Mouse (Mus musculus) limb, embryonic 11.5 days (tissue): ENCODE results near the gene Fgfr2. TPM values are rescaled to one million over a fixed set of nuclear protein-coding genes. Genes with fewer than 3 reads are reported as not detected.

Source experiments
- ATAC-seq: fragments of 200-750 bp; cut with Nextera tagmentation; 2 replicates; pipeline ENCODE4 v1.8.0; 2017; ENCODE audit warnings: low read depth; ENCODE audit not compliant: insufficient number of reproducible peaks, low FRiP score, low TSS enrichment
- DNase-seq: peaks from one replicate; pipeline ENCODE4 v3.0.0-alpha.2; 2015; ENCODE audit warnings: low spot score
- H3K27ac ChIP-seq: fragments of 300-500 bp; sonication (generic); replicated peaks from 2 replicates; pipeline ENCODE4 v1.5.1; 2014; ENCODE audit warnings: low read depth, mild to moderate bottlenecking, low read length
- H3K27me3 ChIP-seq: fragments of 300-500 bp; sonication (generic); 2 replicates; pipeline ENCODE4 v1.6.1; 2014; ENCODE audit warnings: mild to moderate bottlenecking, low read length, mixed read lengths; ENCODE audit not compliant: control insufficient read depth, insufficient read depth
- H3K36me3 ChIP-seq: fragments of 300-500 bp; sonication (generic); 2 replicates; pipeline ENCODE4 v1.6.1; 2014; ENCODE audit warnings: mild to moderate bottlenecking, low read length, moderate library complexity, mixed read lengths; ENCODE audit not compliant: control insufficient read depth, insufficient read depth
- H3K4me1 ChIP-seq: fragments of 300-500 bp; sonication (generic); 2 replicates; pipeline ENCODE4 v1.6.1; 2014; ENCODE audit warnings: low read length, mixed read lengths; ENCODE audit not compliant: control insufficient read depth, insufficient read depth
- H3K4me2 ChIP-seq: fragments of 300-500 bp; sonication (generic); 2 replicates; pipeline ENCODE4 v1.6.1; 2014; ENCODE audit warnings: low read depth, mild to moderate bottlenecking, moderate library complexity; ENCODE audit not compliant: severe bottlenecking
- H3K4me3 ChIP-seq: fragments of 300-500 bp; sonication (generic); 2 replicates; pipeline ENCODE4 v1.5.1; 2014; ENCODE audit warnings: low read depth, low read length
- H3K9ac ChIP-seq: fragments of 300-500 bp; sonication (generic); 2 replicates; pipeline ENCODE4 v1.6.1; 2014; ENCODE audit warnings: mild to moderate bottlenecking, low read length
- H3K9me3 ChIP-seq: fragments of 300-500 bp; sonication (generic); 2 replicates; pipeline ENCODE4 v1.6.1; 2016; ENCODE audit warnings: low read length; ENCODE audit not compliant: control insufficient read depth
- WGBS: fragments of 180-500 bp; shearing (Covaris S2); extraction: QIAGEN DNeasy Blood & Tissue Kit; methylation state at CpG from one replicate; pipeline ENCODE4 v1.1.7; 2014; 5-methylcytosine and 5-hydroxymethylcytosine counted together
- polyA plus RNA-seq: library from polyadenylated mRNA; unstranded; fragments of >200 nt; fragmentation: Nextera tagmentation; extraction: Ambion mirVana; gene quantifications from 2 replicates; pipeline ENCODE4 v1.2.1, GENCODE M21; 2014

Fgfr2 gene
- polyA plus RNA-seq, 1 experiment from 2014 or later = 60.1 TPM

DNA sequence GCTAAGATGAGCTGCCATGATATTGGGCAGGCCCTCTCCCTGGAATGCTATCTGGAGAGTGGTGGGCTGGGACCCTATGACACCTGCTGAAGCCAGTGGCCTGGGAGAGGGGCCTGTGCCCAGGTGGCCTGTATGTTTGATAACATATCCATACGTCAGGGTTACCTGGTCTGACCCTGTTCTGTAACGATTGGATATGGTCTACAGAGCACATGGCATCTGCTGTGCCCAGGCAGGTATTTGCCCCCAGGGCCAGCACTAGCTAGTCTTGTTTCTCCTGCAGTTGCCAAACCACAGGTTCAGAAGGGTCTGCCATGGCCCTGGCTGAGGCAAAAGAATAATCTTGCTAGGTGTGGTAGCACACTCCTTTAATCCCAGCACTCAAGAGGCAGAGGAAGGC lies 429.6 kb downstream of the Fgfr2 start:
- H3K9ac ChIP-seq = no peak overlapping the region
- H3K4me2 ChIP-seq = no peak overlapping the region
- H3K27me3 ChIP-seq = no peaks in the 10 kb centered on the region
- no peak overlapping the region for H3K4me3 ChIP-seq
- ATAC-seq (no peak), DNase-seq (no peak)
- 0 out of 2 replicates have a peak, but pooled peaks cover under 1% of the 10 kb centered on the region for H3K4me1 ChIP-seq
- H3K36me3 ChIP-seq = no peaks in the 10 kb centered on the region
- H3K27ac ChIP-seq = no peak overlapping the region
- no peaks in the 10 kb centered on the region for H3K9me3 ChIP-seq
- 89% methylated on average over 2 of the region's 2 CpGs for WGBS

GRCm38 (mm10) chr7:132692719-132693118 lies 430.4 kb downstream of the Fgfr2 start:
- no peaks in the 10 kb centered on the region for H3K9me3 ChIP-seq
- H3K27ac ChIP-seq = no peak overlapping the region
- ATAC-seq (no peak), DNase-seq (no peak)
- no peaks in the 10 kb centered on the region for H3K36me3 ChIP-seq
- H3K27me3 ChIP-seq = no peaks in the 10 kb centered on the region
- H3K4me2 ChIP-seq = no peak overlapping the region
- 80% methylated on average over 9 of the region's 9 CpGs for WGBS
- H3K9ac ChIP-seq = no peak overlapping the region
- no peak overlapping the region for H3K4me3 ChIP-seq
- 0 out of 2 replicates have a peak, but pooled peaks cover 3% of the 10 kb centered on the region for H3K4me1 ChIP-seq

DNA sequence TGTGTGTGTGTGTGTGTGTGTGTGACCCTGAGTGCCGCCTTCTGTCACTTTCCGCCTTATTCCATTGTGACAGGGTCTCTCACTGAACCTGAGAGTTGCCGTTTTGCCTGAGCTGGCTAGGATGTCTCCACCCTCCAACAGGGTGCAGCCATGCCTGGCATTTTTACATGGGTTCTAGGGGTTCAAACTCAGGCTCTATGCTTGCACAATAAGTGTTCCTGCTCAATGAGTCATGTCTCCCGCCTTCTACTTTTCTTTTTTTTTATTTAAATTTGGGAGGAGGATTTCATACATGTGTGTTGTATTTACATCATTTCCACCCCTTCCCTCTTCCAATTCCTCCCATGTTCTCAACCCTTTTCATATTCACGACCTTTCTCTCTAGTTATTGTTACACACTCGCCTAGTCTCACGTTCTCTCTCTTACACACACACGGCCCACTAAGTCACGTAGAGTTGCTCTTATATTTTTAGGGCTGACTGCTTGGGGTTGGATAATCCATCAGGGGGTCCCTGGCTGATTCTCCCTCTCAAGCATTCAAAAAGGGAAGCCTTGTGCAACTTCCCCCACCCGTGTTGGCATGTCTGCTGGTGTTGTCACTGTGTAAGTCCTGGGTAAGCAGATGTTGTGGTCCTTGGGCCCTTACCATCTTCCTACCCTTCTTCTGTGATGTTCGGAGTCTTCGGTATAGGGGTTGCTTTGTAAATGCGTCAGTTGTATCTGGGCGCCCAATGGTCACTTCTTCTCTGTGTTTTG lies 432.3 kb downstream of the Fgfr2 start:
- no peak overlapping the region for H3K4me3 ChIP-seq
- no peak overlapping the region for H3K9ac ChIP-seq
- H3K36me3 ChIP-seq = no peaks in the 10 kb centered on the region
- DNase-seq (no peak), ATAC-seq (no peak)
- no peak overlapping the region for H3K4me2 ChIP-seq
- WGBS = 89% methylated on average over 14 of the region's 14 CpGs
- H3K9me3 ChIP-seq = no peaks in the 10 kb centered on the region
- no peak overlapping the region for H3K27ac ChIP-seq
- no peaks in the 10 kb centered on the region for H3K27me3 ChIP-seq
- 0 out of 2 replicates have a peak, but pooled peaks cover 3% of the 10 kb centered on the region for H3K4me1 ChIP-seq

DNA sequence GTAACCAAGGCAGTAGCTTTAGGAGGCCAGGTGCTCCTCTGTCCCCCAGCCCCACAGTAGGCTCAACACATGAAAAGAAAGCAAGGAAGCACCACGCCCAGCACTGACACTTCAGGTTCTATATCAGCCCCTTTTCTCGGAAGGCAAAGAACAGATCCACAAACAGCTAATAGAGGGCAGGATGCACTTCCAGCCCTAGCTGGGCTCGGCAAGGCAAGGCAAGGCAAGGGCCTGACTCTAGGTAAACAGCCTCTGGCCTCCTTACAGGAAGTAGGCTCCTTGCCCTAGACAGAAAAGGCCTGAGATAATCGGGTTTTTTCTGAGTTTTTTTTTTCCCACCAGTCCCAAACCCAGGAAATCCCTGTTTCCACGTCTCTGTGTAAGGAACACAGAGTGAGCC lies 433.4 kb downstream of the Fgfr2 start:
- DNase-seq = no peak
- Histone ChIP-seq H3K9me3 (no peaks in the 10 kb centered on the region), H3K36me3 (no peaks in the 10 kb centered on the region), H3K4me3 (no peak overlapping the region), H3K27me3 (no peaks in the 10 kb centered on the region), H3K4me2 (no peak overlapping the region), H3K27ac (no peak overlapping the region), H3K9ac (no peak overlapping the region), H3K4me1 (0 out of 2 replicates have a peak, but pooled peaks cover 3% of the 10 kb centered on the region)
- 81% methylated on average over 5 of the region's 5 CpGs for WGBS
- ATAC-seq = no peak

DNA sequence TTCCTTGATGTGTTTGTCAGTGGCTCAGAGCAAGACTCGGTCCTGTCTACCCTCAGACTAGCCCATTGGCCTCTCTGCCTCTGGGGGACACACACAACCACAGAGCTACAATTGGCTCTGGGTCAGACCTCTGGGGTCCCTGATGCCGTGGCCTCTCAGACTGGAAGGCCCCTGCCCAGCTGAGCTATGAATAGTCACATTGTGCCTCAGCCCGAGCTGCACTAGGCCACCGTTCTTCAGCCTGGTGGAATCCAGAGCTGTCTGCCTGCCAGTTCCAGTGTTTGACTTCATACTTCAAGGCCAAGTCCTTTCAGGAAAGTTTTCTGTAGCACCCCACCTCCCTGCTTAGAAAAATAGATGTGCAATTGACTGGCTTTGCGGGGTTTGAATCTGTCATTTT lies 434.4 kb downstream of the Fgfr2 start:
- H3K4me2 ChIP-seq = no peak overlapping the region
- H3K4me3 ChIP-seq = no peak overlapping the region
- H3K27me3 ChIP-seq = no peaks in the 10 kb centered on the region
- H3K9me3 ChIP-seq = no peaks in the 10 kb centered on the region
- WGBS = 67% methylated on average over 5 of the region's 5 CpGs
- peak overlapping the region; percentile 10; the same call in 1 of the 2 replicates for H3K27ac ChIP-seq
- H3K36me3 ChIP-seq = no peaks in the 10 kb centered on the region
- DNase-seq = peak; percentile 28
- no peak for ATAC-seq
- H3K9ac ChIP-seq = no peak overlapping the region
- 0 out of 2 replicates have a peak, but pooled peaks cover 3% of the 10 kb centered on the region for H3K4me1 ChIP-seq

DNA sequence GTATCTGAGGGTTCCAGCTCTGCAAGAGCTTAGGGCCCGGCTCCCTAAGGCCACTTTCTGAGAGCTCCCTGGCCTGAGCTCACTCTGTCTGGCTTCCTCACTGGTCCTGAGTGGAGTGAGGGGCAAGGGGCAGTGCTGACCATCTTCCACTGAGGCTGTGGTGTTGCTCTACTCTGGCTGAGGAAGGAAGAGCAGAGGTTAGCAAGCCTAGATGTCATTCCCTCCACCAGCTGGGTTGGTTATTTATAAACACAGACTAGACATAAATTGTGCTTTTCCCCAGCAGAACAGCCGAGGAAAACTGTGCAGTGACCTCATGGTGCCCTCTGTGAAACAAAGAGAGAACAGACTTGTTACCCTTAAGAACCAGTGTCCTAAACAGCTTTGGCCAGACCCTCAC lies 435.3 kb downstream of the Fgfr2 start:
- Histone ChIP-seq H3K4me1 (0 out of 2 replicates have a peak, but pooled peaks cover 3% of the 10 kb centered on the region), H3K4me2 (no peak overlapping the region), H3K4me3 (no peak overlapping the region), H3K36me3 (no peaks in the 10 kb centered on the region), H3K27ac (no peak overlapping the region), H3K9ac (no peak overlapping the region), H3K9me3 (no peaks in the 10 kb centered on the region), H3K27me3 (no peaks in the 10 kb centered on the region)
- ATAC-seq = no peak
- 54% methylated on average over 2 of the region's 2 CpGs for WGBS
- DNase-seq = no peak

GRCm38 (mm10) chr7:132686515-132686914 lies 436.6 kb downstream of the Fgfr2 start:
- H3K9ac ChIP-seq = no peak overlapping the region
- H3K36me3 ChIP-seq = no peaks in the 10 kb centered on the region
- H3K4me3 ChIP-seq = no peak overlapping the region
- no peak for DNase-seq
- no peak overlapping the region for H3K27ac ChIP-seq
- no peaks in the 10 kb centered on the region for H3K27me3 ChIP-seq
- 91% methylated on average over 3 of the region's 3 CpGs for WGBS
- H3K4me2 ChIP-seq = no peak overlapping the region
- no peak for ATAC-seq
- H3K9me3 ChIP-seq = no peaks in the 10 kb centered on the region
- 0 out of 2 replicates have a peak, but pooled peaks cover 3% of the 10 kb centered on the region for H3K4me1 ChIP-seq

- ATAC-seq (no peak), DNase-seq (no peak)
- H3K36me3 ChIP-seq = no peaks in the 10 kb centered on the region
- 0 out of 2 replicates have a peak, but pooled peaks cover 3% of the 10 kb centered on the region for H3K4me1 ChIP-seq
- H3K4me2 ChIP-seq = no peak overlapping the region
- no peaks in the 10 kb centered on the region for H3K27me3 ChIP-seq
- H3K9ac ChIP-seq = no peak overlapping the region
- H3K27ac ChIP-seq = no peak overlapping the region
- WGBS = 91% methylated on average over 4 of the region's 4 CpGs
- H3K4me3 ChIP-seq = no peak overlapping the region
- no peaks in the 10 kb centered on the region for H3K9me3 ChIP-seq
Observed at GRCm38 (mm10) chr7:132683923-132684322, 439.2 kb downstream of the Fgfr2 start.
